Mouse (Mus musculus) intestine, embryonic 14.5 days (tissue): ENCODE measurements around the gene Fam174b. TPM values are rescaled to one million over a fixed set of nuclear protein-coding genes. Genes with fewer than 3 reads are reported as not detected.

Experiments
- ATAC-seq: fragments of 200-750 bp; cut with Nextera tagmentation; replicated peaks from 2 replicates; pipeline ENCODE4 v1.8.0; 2017; ENCODE audit warnings: low read depth, moderate number of reproducible peaks, moderate TSS enrichment, moderate library complexity; ENCODE audit not compliant: low FRiP score, low TSS enrichment
- DNase-seq: peaks from one replicate; pipeline ENCODE4 v3.0.0-alpha.2; 2018; ENCODE audit warnings: low spot score
- H3K27ac ChIP-seq: fragments of 300-500 bp; sonication (generic); 2 replicates; pipeline ENCODE4 v1.5.1; 2014; ENCODE audit warnings: low read depth, mild to moderate bottlenecking, control low read depth
- H3K27me3 ChIP-seq: fragments of 300-500 bp; sonication (generic); replicated peaks from 2 replicates; pipeline ENCODE4 v1.6.1; 2014; ENCODE audit warnings: low read length, control low read depth; ENCODE audit not compliant: control insufficient read depth, insufficient read depth
- H3K36me3 ChIP-seq: fragments of 300-500 bp; sonication (generic); 2 replicates; pipeline ENCODE4 v1.6.1; 2014; ENCODE audit warnings: low read length, control low read depth; ENCODE audit not compliant: control insufficient read depth, insufficient read depth
- H3K4me1 ChIP-seq: fragments of 300-500 bp; sonication (generic); replicated peaks from 2 replicates; pipeline ENCODE4 v1.6.1; 2014; ENCODE audit warnings: low read length, control low read depth, mixed read lengths; ENCODE audit not compliant: control insufficient read depth, insufficient read depth
- H3K4me2 ChIP-seq: fragments of 300-500 bp; sonication (generic); 2 replicates; pipeline ENCODE4 v1.6.1; 2014; ENCODE audit warnings: low read length
- H3K4me3 ChIP-seq: fragments of 300-500 bp; sonication (generic); 2 replicates; pipeline ENCODE4 v1.5.1; 2014; ENCODE audit warnings: low read depth, low read length, control low read depth, mixed read lengths
- H3K9ac ChIP-seq: fragments of 300-500 bp; sonication (generic); 2 replicates; pipeline ENCODE4 v1.6.1; 2014; ENCODE audit warnings: mild to moderate bottlenecking, low read length
- H3K9me3 ChIP-seq: fragments of 300-500 bp; sonication (generic); 2 replicates; pipeline ENCODE4 v1.6.1; 2016; ENCODE audit warnings: low read length, control low read depth; ENCODE audit not compliant: control insufficient read depth
- WGBS: fragments of 180-500 bp; shearing (Covaris S2); extraction: QIAGEN DNeasy Blood & Tissue Kit; methylation state at CpG from one replicate; pipeline ENCODE4 v1.1.7; 2014; 5-methylcytosine and 5-hydroxymethylcytosine counted together
- microRNA-seq: library from miRNA; unstranded; fragments of <30 nt; microRNA quantifications from one replicate; pipeline ENCODE4, GENCODE M21; 2016
- polyA plus RNA-seq: library from polyadenylated mRNA; unstranded; fragments of >200 nt; fragmentation: Nextera tagmentation; extraction: Ambion mirVana; gene quantifications from 2 replicates; pipeline ENCODE4 v1.2.1, GENCODE M21; 2014

Fam174b gene
- polyA plus RNA-seq, 1 experiment from 2014 or later, result 30.0 TPM

GRCm38 (mm10) chr7:73813887-73814286, 73.8 kb downstream of the Fam174b start:
- Histone ChIP-seq H3K9ac (no peak overlapping the region), H3K27me3 (no peaks in the 10 kb centered on the region), H3K4me2 (no peak overlapping the region), H3K4me3 (no peak overlapping the region), H3K36me3 (no peaks in the 10 kb centered on the region), H3K27ac (no peak overlapping the region), H3K9me3 (no peaks in the 10 kb centered on the region), H3K4me1 (0 out of 2 replicates have a peak, but pooled peaks cover 2% of the 10 kb centered on the region)
- ATAC-seq (no peak), DNase-seq (no peak)
- WGBS, result 74% methylated on average over 4 of the region's 4 CpGs

- 89% methylated on average over 7 of the region's 7 CpGs for WGBS
- H3K9me3 ChIP-seq, result no peaks in the 10 kb centered on the region
- ATAC-seq (no peak), DNase-seq (no peak)
- H3K27ac ChIP-seq, result no peak overlapping the region
- no peaks in the 10 kb centered on the region for H3K27me3 ChIP-seq
- H3K36me3 ChIP-seq, result no peaks in the 10 kb centered on the region
- H3K9ac ChIP-seq, result no peak overlapping the region
- H3K4me1 ChIP-seq, result 0 out of 2 replicates have a peak, but pooled peaks cover 2% of the 10 kb centered on the region
- no peak overlapping the region for H3K4me2 ChIP-seq
- no peak overlapping the region for H3K4me3 ChIP-seq
Measured at GRCm38 (mm10) chr7:73814454-73814853, 74.4 kb downstream of the Fam174b start.

- H3K4me2 ChIP-seq, result no peak overlapping the region
- H3K4me3 ChIP-seq, result no peak overlapping the region
- no peaks in the 10 kb centered on the region for H3K9me3 ChIP-seq
- H3K27me3 ChIP-seq, result no peaks in the 10 kb centered on the region
- H3K27ac ChIP-seq, result no peak overlapping the region
- DNase-seq (no peak), ATAC-seq (no peak)
- 0 out of 2 replicates have a peak, but pooled peaks cover 2% of the 10 kb centered on the region for H3K4me1 ChIP-seq
- WGBS, result 71% methylated on average over 8 of the region's 8 CpGs
- H3K36me3 ChIP-seq, result no peaks in the 10 kb centered on the region
- H3K9ac ChIP-seq, result no peak overlapping the region
Measured at GRCm38 (mm10) chr7:73816255-73816996, 76.3 kb downstream of the Fam174b start.

- DNase-seq, result no peak
- WGBS, result 80% methylated on average over 17 of the region's 17 CpGs
Measured at GRCm38 (mm10) chr7:73819366-73819765, 79.3 kb downstream of the Fam174b start.

More at GRCm38 (mm10) chr7:73819366-73819765, 79.3 kb downstream of the Fam174b start:
- no peak for ATAC-seq
- no peaks in the 10 kb centered on the region for H3K9me3 ChIP-seq
- no peak overlapping the region for H3K9ac ChIP-seq
- H3K36me3 ChIP-seq, result no peaks in the 10 kb centered on the region
- H3K27me3 ChIP-seq, result no peaks in the 10 kb centered on the region
- no peak overlapping the region for H3K4me3 ChIP-seq
- H3K27ac ChIP-seq, result no peak overlapping the region
- H3K4me2 ChIP-seq, result no peak overlapping the region
- H3K4me1 ChIP-seq, result 0 out of 2 replicates have a peak, but pooled peaks cover 2% of the 10 kb centered on the region

Small RNA genes lying within 50 kb of the gene (microRNA-seq; reads per million reads assigned to microRNA genes)
- gene Mir7234, result not detected

Other genes starting within 250 kb of the Fam174b start
- gene Chd2, start 198.5 kb upstream of the Fam174b start, polyA plus RNA-seq, result 50.5 and 68.2 TPM in 2 replicates